Mouse (Mus musculus) neural tube, embryonic 10.5 days (tissue): ENCODE data around the gene Ildr1.
A peak's percentile ranks its signal among the peaks of the same experiment; 100 is the strongest.

Experiments
- DNase-seq: peaks from one replicate; pipeline ENCODE4 v3.0.0-alpha.2; 2017; ENCODE audit warnings: low spot score; ENCODE audit errors: extremely low spot score

Ildr1 gene

DNA sequence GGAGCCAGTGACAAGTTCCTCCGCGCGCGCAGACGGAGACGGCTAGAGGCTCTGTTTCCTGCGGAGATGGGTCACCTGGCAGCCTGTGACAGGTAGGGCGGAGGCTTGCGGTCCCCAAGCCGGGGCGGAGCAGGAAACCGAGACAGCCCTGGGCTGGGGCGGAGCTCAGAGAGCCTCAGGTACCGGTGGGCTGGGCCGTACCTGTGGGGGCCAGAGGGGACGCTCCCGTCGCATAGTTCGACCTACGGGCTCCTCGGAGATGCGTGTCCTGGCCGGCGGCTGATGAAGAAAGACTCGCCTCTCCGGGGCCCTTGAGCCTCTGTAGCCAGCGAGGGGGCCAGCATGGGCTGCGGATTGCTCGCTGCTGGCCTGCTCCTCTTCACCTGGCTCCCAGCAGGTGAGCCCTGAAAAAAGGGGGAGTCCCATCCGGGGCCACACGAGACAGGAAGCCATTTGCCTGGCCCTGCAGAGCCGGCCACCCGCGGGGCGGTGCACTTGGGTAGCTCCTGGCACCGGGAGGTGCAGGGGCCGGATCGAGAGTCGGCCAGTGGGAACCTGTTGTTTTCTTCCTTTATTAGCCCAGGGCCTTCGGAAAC lies at the start of gene Ildr1:
Gene Ildr1 (plus strand): TSS at position 161 of the 596 bp plus-strand sequence.
- DNase-seq, result peak; percentile 29

DNA sequence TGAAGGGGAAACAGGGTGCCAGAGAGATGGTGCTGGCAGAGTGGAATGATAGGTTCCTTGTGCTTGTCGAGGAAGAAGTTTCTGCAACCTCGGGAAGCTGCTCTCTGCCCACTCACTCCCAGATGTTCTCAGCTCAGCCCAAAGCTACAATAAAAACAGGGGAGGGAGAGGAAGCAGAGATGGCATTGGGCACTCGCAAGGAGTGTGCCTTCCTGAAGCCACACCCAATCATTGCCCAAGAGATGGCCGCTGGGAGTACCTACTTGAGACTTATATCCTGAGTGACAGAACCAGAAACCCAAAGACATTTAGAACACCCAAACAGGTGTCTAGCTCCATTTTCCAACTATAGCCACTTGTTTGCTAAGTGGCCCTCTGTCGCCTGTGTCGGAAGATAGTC lies 48.7 kb upstream of the Ildr1 start:
- DNase-seq, result no peak

DNA sequence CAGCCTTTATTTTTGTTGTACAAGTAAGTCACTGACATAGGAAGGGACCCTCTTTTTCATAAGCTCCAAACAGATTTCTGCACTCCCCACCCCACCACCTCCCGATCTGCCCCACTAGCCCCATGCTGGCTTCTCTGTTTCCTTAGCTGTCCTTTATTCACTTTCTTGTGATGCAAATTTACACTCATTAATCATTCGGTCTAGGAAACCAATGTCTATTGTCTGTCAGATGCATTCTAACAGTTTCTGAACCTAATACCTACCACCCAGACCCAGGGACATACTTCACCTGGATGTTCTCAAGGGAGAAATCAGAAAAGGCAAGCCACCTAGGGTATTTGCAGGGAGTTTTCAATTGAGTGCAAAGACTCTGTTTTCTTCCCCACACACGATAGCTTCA lies 44.5 kb upstream of the Ildr1 start:
- no peak for DNase-seq

DNA sequence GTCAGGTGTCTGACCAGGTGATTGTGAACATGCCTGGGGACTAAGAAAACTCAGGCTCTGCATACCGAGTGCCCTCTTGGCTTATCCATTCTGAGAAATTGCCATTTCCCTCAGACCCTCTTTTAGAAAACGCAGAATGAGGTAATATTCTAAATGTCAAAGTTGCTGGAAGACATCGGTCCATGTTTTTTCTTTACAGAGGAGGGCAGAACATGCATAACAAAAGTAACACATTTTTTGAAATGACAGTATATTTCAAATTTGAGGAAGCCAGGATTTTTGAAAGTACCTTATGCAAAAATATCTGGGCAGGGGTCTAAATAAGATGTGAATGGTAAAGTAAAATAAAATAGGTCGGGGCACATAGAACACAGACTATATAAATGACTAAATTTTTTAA lies 43.3 kb upstream of the Ildr1 start:
- no peak for DNase-seq

DNA sequence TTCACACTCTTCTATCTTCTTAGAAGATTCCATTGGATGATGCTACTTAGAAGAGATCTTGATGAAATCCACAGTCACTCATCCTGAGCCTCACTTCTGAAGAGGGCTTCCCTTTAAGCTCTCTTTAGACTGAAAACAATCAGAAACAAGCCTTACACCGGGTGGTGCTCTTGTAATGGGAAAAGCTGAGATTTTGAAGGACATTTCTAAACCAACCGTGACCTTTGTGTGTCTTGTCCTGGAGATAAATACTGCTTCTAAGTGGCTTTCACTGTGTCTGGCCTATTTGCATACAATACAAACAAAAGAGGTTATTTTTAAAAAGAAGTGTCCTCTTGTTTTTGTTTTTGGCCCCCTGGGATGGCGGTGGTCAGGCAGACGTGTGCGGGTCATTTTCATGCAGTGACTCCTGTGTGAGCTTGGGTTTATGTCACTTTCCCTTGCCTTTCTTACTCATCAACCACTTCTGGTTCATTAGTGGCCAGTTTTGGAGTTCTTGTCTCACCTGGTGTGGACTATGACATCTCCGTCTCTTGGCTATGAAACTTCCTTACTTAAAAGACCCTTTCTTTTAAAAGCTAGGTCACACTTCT lies 42.5 kb upstream of the Ildr1 start:
- DNase-seq, result no peak

DNA sequence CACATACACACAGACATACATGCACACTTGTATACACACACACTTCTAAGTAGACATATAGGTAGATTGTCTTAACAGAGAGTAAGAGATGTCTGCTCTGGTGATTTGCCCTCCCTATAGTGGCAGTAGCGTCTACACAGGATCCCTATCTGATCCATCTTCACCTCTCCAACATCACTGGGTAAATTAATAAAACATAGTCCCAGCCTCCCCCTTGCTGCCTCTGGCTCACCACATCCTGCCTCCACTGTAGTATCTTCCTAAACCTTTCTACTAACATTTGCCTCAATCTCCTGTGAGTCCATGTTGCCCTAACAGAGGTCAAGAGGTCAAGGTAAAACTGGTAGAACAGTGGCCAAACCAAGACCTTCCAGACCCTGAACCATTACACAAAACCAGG lies 38.6 kb upstream of the Ildr1 start:
- DNase-seq, result no peak

DNA sequence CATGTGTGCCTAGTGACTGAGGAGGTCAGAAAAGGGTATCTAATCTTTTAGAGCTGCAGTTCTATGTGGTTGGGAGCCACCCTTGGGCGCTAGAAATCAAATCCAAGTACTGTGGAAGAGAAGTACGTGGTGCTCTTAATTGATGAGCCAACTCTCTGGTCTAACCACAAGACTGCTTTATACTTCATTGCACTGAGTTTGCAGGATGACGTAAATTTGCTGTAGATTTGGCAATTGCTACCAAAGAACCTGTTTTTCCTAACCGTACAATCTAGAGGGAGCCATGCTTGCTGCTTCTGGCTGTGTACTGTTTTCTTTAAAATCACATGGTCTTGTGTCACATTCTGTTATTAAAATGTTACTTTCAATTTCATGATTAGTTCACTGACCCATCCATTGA lies 37.9 kb upstream of the Ildr1 start:
- DNase-seq, result no peak

DNA sequence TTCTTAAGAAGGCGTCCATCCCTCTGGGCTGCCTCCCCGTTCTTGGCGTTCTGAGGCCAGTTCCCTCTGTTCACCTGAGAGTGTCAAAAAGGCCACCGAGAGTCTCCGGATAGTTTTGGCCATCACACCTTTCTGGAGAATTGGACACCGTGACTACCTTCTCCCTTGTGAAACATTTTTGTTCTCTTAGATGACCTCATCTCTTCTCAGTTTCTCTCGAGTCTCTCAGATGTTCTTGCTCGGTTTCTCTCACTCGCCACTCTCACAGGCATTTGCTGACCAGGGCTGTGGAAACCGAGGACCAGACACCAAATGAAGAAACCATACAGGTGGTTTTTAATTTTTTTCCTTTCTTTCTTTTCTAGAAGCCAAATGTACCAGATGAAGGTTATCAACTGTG lies 32.4 kb upstream of the Ildr1 start:
- DNase-seq, result no peak

DNA sequence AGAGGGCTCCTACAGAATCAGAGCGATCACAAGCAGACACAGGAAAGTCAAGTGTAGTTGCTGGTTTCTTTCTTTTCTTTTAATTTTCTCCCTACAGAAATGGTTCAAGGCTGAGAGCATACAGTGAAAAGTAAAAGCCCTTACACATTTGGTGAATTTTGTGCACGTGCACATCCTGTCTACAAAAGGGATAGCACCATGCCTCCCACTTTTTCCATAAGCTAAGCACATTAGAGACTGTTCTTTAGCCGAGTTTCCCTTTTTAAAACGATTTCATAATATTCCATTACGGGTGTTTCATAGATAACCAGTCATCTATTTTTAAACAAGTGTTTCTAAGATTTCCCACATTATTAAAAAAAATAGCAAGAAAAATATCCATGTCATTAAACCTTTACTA lies 30.3 kb upstream of the Ildr1 start:
- DNase-seq, result no peak

DNA sequence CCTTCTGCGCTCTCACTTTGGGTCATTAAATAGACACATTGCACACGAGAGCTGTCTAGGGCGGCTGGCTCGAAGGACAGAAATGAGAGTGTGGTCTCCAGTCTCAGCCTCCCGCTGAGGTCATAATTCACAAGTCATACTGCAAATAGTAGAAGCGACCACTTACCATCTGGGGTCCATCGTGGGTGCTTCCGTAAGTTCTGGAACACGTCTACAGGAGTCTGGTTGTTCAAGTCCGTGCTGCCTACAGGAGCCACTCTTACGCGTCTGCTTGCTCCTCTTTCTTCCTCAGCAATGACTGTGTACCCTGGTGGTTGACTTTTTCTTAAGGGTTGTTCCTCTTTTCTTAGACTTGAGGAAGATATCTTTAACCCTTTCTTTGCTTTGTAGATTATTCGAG lies 28.0 kb upstream of the Ildr1 start, which contains the start of gene Cd86:
Gene Cd86 (minus strand): TSS at position 300 of the 400 bp plus-strand sequence.
- no peak for DNase-seq

DNA sequence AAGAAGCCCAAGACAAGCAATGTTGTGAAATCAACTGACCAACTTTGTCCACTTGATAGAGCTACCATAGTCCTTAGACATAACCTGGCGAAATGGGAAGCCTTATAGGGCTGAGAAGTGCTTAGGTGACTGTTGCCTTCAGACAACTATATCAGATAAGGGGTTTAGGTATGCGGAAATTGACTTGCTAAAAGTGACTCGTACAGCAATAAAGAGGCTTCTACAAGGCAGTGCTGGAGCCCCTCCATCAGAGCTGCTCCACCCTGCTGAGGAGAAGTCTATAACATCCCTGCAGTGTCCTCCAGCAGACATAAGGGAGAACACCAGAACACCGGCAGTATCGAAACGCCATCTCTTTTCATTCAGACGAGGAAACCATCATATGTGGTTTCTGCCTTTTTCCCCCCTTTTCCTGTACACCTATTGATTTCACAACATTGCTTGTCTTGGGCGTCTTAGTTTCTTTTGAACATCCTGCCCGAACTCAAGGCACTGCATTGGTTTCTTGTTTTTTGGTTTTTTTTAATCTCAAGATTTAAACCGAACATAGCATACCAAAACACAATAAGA lies 27.2 kb upstream of the Ildr1 start:
- DNase-seq, result no peak

DNA sequence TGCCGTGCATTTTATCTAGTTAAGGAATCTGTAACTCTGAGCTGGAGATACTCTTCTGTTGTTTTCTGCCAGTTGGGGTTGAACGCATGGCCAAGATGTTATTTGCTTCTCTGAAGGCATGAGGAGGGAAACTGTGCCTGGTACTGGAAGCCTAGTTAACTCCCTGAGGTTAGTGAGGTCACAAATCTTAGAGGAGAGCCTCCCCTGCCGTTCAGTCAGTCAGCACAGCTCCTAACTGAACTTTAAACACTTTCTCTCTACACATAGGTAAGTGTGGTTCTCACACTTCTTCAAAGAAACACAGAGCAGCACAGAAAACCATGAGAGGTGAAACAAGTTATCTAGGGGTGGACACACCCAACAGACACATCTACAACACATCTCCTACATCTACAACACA lies 23.2 kb upstream of the Ildr1 start:
- DNase-seq, result no peak

DNA sequence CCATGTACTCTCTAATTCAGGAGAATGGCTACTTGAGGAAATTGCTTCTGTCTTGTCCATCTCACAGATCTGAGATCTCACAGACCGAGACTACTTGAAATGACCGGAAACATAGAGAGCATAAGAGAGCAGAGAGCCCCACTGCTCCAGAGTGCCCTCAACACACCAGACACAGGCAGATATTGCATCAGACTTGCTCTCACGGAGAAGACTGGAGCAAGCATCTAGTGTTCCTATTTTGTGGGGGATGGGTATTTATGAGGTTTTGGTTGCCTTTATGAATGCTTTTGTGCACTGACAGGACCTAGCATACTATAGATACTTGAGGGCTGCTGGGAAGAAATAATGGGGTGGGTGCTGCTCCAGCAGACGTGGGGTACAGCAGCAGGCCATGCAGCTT lies 20.6 kb upstream of the Ildr1 start:
- DNase-seq, result no peak

DNA sequence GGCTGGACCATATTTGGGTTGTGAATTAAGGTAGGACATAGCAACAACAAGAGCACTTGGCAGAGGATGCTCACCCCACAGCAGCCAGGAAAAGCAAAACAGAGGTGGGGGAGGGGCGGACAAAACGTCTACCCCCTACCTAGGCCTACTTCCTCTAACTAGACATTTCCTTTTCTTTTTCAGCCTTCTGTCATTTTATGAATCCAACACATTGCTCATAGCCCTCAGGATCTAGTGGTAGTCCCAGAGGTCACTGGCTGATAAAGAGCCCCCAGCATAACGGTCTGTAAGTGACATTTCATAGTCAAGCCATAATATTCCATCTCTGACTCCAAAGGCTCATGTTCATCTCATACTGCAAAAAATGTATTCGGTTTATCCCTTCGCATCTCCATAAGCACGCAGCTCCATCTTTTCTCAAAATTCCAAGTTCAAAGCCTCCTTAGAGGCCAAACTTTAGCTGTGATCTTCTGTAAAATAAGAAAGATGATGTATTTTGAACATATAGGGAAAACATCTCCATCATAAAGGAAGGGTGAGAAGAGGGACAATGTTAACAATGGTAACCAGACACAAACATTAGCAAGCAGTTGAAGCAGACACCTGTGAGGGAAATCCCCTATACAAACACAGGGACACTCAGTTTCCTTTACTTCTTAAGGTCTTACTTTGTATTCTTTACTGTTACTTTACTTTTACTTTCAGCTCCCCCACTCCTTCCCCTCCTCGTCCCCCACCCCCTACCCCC lies 19.1 kb upstream of the Ildr1 start:
- no peak for DNase-seq

DNA sequence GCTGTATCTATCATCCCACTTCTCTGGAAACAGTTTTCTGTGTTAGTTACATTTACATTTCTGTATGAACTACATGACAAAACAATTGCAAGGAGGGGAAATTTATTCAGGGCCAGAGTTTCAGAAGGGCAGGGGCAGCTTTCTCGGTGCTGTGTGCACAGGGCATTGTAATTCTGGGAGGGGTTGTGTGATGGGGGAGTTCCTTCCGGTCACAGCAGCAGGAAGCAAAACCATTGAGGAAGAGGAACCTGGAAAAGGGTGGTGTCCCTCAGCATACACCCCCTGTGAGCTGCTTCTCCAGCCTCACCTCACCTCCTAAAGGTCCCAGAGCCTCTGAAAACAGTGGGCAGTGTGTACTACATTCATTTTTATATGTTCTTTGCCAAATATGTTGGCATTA lies 18.5 kb upstream of the Ildr1 start:
- DNase-seq, result no peak

DNA sequence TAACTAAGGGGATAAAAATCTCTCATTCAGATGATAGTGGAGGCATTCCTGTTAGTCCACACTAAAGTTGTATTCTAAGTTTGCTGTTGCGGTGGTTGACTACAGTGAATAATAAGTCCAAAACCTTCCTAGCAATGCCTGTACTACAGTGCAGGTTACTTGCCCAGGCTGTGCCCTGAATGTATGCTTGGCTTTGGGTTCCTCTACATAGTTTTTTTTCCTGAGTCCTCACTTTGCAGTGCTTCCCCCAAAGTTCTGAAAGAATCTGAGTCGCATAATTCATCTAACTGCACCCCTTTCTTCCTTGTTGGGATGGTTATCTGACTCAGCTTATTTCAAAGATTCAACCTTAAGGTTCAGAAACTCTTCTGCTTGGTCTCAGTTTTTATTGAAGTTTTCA lies 17.9 kb upstream of the Ildr1 start:
- DNase-seq, result no peak

DNA sequence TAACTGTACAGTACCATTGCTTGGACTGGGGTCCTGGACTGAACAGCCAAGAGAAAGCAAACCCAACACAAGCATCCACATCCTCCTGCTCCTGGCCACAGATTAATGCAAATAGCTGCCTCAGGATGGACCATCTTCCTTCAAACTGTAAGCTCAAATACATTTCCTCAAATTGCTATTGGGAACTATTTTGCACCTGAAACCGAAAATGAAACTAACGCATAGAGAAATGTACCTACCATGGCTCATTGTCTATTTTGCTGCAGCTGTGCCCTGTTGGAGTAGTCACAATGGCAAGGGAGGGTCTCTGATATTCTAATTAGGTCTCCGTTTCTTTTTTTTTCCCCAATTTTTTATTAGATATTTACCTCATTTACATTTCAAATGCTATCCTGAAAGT lies 11.9 kb upstream of the Ildr1 start:
- DNase-seq, result no peak

DNA sequence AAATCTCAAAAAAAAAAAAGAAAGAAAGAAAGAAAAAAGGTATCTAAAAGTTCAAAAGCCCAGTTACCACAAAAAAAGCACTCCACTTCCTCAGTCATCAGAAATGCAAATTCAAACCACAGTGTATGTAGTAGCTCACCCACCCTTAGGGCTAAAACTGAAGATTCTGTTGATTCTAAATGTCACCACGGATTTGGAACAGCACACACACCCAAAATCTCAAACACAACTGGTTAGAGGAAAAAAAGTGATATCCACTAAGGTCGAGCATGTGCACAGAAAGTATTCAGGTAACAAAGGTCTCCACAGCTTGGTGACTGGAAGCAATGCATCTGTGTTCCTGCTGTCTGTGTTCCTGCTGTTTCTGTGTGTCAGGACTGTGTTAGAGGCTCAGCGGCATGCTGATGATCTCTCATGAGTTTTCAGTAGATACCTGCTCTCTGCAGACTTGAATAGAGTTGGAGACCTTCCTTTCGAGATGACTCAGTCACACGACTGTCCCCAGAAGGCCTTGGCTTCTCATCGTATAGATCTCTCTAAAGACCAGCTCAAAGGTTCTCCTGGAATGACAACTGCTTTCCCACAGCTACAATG lies 9.4 kb upstream of the Ildr1 start:
- no peak for DNase-seq

DNA sequence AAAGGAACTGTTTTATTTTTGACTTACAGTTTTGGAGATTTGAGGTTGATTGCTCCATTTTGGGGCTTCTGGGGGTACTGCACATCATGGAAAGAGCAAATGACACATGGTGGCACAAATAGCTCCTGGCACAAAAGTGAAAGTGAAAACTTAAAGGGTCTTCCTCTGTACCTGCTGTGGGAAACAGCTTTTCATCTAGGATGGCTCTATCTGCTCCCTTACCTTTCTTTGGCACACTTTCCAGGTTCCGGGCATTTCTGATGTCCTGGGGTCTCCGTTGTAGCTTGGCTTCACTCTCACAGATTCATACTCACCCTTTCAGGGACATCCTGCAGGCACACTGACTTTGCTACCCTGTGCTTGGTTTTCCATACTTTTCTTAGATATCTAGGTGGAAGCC lies 5.7 kb upstream of the Ildr1 start:
- no peak for DNase-seq

DNA sequence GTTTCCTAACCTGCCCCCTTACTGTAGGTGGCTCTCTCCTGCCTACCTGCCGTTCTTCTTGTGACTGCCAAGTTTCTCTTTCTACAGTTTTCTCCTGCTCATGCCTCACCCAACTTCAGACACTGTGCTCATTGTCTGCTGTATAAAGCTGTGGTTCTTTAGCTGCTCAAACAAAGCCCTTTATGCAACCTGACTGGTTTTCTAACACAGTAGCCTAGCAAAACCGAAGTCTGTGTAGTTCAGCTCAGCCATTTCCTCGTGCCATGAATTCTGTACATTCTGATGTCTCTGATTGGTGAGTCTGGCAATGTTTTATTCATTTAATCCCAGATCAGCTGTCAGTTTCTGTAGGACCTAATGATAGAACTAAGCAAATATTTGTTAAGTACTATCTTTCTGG lies 2.3 kb upstream of the Ildr1 start:
- DNase-seq, result no peak

DNA sequence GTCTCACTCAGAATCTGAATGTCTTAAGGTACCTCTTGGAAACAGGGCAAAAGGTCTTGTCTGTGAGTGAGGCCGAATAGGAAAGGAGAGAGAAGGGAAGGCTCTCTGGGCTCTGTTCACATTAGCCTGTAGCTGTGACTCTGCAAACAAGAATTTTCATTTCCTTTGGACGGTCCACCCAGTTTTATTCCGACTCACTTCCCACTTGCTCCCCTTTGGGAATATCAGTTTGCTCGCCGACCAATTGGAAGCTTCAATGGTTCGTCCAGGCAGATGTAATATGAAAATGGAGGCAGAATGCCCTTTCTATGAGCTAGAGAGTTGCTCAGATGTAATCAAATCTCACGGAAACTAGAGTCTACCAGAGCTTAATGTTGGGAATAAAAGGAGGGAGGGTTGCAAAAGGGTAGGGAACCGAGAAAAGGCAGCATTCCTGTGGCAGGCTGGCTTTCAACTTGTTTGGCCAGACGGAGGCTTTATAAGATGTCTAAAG lies 1.1 kb downstream of the Ildr1 start:
- no peak for DNase-seq

DNA sequence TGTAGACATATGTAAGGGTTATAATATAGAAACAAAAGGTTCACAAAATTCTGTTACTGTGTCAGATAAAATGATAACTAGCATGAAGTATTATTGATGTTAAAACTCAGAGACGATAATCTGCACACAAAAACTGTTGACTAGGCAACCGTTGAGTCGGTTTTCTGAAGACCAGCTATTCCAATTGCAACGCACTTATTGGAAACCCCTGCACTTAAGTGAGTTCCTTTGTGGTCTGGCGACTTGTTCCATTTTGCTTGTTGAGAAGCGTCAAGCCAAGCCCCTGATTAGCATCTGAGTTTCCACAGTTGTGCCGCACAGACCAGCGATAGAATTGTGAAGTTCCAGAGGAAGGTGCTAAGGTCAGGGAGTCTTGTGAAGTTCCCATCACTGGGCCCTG lies 3.6 kb downstream of the Ildr1 start:
- no peak for DNase-seq
